Mouse (Mus musculus) cerebellum, adult 2 months (tissue): Measurements from ENCODE around the gene Hook1.

ENCODE experiments used
- CTCF ChIP-seq: fragments of 200-500 bp; IDR thresholded peaks from 2 replicates; pipeline ENCODE4 v1.5.1; 2011; ENCODE audit warnings: low read depth, mild to moderate bottlenecking, control low read depth, low read length, moderate library complexity, borderline replicate concordance; ENCODE audit not compliant: insufficient read depth
- POLR2A ChIP-seq: fragments of 200-500 bp; IDR thresholded peaks from 2 replicates; pipeline ENCODE4 v1.6.1; 2011; ENCODE audit warnings: low read length, control low read depth, borderline replicate concordance; ENCODE audit not compliant: insufficient read depth

DNA sequence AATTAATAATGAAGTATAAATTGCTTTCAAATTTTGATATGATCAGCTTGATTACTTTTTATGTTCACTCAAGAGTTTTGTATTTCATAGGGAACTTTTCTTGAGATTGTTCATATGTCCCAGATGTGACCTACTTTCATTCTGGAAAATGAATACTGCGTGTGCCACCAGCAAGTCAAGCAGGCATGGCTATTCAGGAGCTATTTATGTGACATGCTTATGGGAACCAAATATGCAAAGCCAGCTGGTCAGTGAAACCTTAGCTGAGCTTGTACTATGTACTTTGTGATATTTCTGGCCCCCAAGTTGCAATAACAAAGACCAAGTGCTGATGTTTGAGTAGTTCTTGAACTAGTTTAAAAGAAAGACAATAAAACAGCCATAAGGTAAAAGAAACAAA is 19.1 kb upstream of the Hook1 start:
- no peak for TF ChIP-seq POLR2A
- TF ChIP-seq CTCF, result no peak
